Mouse (Mus musculus) intestine, embryonic 16.5 days (tissue): ENCODE results near the gene Zfp423. TPM values are rescaled to one million over a fixed set of nuclear protein-coding genes. Genes with fewer than 3 reads are reported as not detected.

Experiments
- ATAC-seq: fragments of 200-750 bp; cut with Nextera tagmentation; 2 replicates; pipeline ENCODE4 v1.8.0; 2017; ENCODE audit warnings: moderate TSS enrichment, moderate library complexity
- H3K27ac ChIP-seq: fragments of 300-500 bp; sonication (generic); 2 replicates; pipeline ENCODE4 v1.5.1; 2014; ENCODE audit warnings: mild to moderate bottlenecking, low read length
- H3K27me3 ChIP-seq: fragments of 300-500 bp; sonication (generic); replicated peaks from 2 replicates; pipeline ENCODE4 v1.6.1; 2014; ENCODE audit warnings: low read length, control low read depth, mixed read lengths; ENCODE audit not compliant: control insufficient read depth, insufficient read depth
- H3K36me3 ChIP-seq: fragments of 300-500 bp; sonication (generic); 2 replicates; pipeline ENCODE4 v1.6.1; 2014; ENCODE audit warnings: low read length, control low read depth; ENCODE audit not compliant: control insufficient read depth, insufficient read depth
- H3K4me1 ChIP-seq: fragments of 300-500 bp; sonication (generic); 2 replicates; pipeline ENCODE4 v1.6.1; 2014; ENCODE audit warnings: low read length, control low read depth, mixed read lengths; ENCODE audit not compliant: control insufficient read depth, insufficient read depth
- H3K4me2 ChIP-seq: fragments of 300-500 bp; sonication (generic); 2 replicates; pipeline ENCODE4 v1.6.1; 2014; ENCODE audit warnings: low read depth, low read length, control low read depth
- H3K4me3 ChIP-seq: fragments of 300-500 bp; sonication (generic); 2 replicates; pipeline ENCODE4 v1.5.1; 2014; ENCODE audit warnings: mild to moderate bottlenecking, low read length
- H3K9ac ChIP-seq: fragments of 300-500 bp; sonication (generic); 2 replicates; pipeline ENCODE4 v1.6.1; 2014; ENCODE audit warnings: low read depth, low read length
- H3K9me3 ChIP-seq: fragments of 300-500 bp; sonication (generic); 2 replicates; pipeline ENCODE4 v1.6.1; 2016; ENCODE audit warnings: low read length, control low read depth; ENCODE audit not compliant: control insufficient read depth
- WGBS: fragments of 180-500 bp; shearing (Covaris S2); extraction: QIAGEN DNeasy Blood & Tissue Kit; methylation state at CpG from one replicate; pipeline ENCODE4 v1.1.7; 2014; 5-methylcytosine and 5-hydroxymethylcytosine counted together
- polyA plus RNA-seq: library from polyadenylated mRNA; unstranded; fragments of >200 nt; fragmentation: Nextera tagmentation; extraction: Ambion mirVana; gene quantifications from 2 replicates; pipeline ENCODE4 v1.2.1, GENCODE M21; 2015

Zfp423 gene
- polyA plus RNA-seq, 1 experiment from 2014 or later: 2.4 TPM

GRCm38 (mm10) chr8:87701583-87701982 lies 257.8 kb downstream of the Zfp423 start:
- Histone ChIP-seq H3K4me1 (peaks cover 9% of the 10 kb centered on the region), H3K27me3 (no peaks in the 10 kb centered on the region), H3K4me2 (no peak overlapping the region), H3K4me3 (no peak overlapping the region), H3K27ac (no peak overlapping the region), H3K36me3 (no peaks in the 10 kb centered on the region), H3K9ac (no peak overlapping the region), H3K9me3 (no peaks in the 10 kb centered on the region)
- 63% methylated on average over 4 of the region's 4 CpGs for WGBS
- ATAC-seq: no peak

GRCm38 (mm10) chr8:87700321-87700720 lies 259.1 kb downstream of the Zfp423 start:
- H3K27ac ChIP-seq: no peak overlapping the region
- no peak overlapping the region for H3K9ac ChIP-seq
- H3K4me3 ChIP-seq: no peak overlapping the region
- ATAC-seq: no peak
- no peaks in the 10 kb centered on the region for H3K9me3 ChIP-seq
- 36% methylated on average over 12 of the region's 12 CpGs for WGBS
- H3K36me3 ChIP-seq: no peaks in the 10 kb centered on the region
- H3K27me3 ChIP-seq: no peaks in the 10 kb centered on the region
- no peak overlapping the region for H3K4me2 ChIP-seq
- H3K4me1 ChIP-seq: peaks cover 9% of the 10 kb centered on the region

- no peaks in the 10 kb centered on the region for H3K9me3 ChIP-seq
Measured at GRCm38 (mm10) chr8:87697127-87697526, 262.3 kb downstream of the Zfp423 start.

GRCm38 (mm10) chr8:87693741-87694140 lies 265.7 kb downstream of the Zfp423 start:
- H3K4me3 ChIP-seq: no peak overlapping the region
- H3K9ac ChIP-seq: no peak overlapping the region
- no peaks in the 10 kb centered on the region for H3K9me3 ChIP-seq
- H3K36me3 ChIP-seq: no peaks in the 10 kb centered on the region
- no peak overlapping the region for H3K4me2 ChIP-seq
- 70% methylated on average over 4 of the region's 4 CpGs for WGBS
- peaks cover 14% of the 10 kb centered on the region for H3K4me1 ChIP-seq
- H3K27me3 ChIP-seq: no peaks in the 10 kb centered on the region
- no peak for ATAC-seq
- no peak overlapping the region for H3K27ac ChIP-seq

More at GRCm38 (mm10) chr8:87697127-87697526, 262.3 kb downstream of the Zfp423 start:
- H3K27me3 ChIP-seq: no peaks in the 10 kb centered on the region
- no peak overlapping the region for H3K4me3 ChIP-seq
- H3K36me3 ChIP-seq: no peaks in the 10 kb centered on the region
- H3K4me1 ChIP-seq: peaks cover 5% of the 10 kb centered on the region; the same call in 1 of the 2 replicates
- ATAC-seq: no peak
- no peak overlapping the region for H3K4me2 ChIP-seq
- H3K27ac ChIP-seq: no peak overlapping the region
- 62% methylated on average over 9 of the region's 9 CpGs for WGBS
- H3K9ac ChIP-seq: no peak overlapping the region

GRCm38 (mm10) chr8:87690100-87691095 lies 269.0 kb downstream of the Zfp423 start:
- H3K4me1 ChIP-seq: peaks cover 24% of the 10 kb centered on the region
- H3K36me3 ChIP-seq: no peaks in the 10 kb centered on the region
- H3K9me3 ChIP-seq: no peaks in the 10 kb centered on the region
- no peaks in the 10 kb centered on the region for H3K27me3 ChIP-seq
- H3K4me3 ChIP-seq: 0 out of 2 replicates have a peak overlapping the region, but pooled peaks have one; percentile 13
- ATAC-seq: no peak
- WGBS: 22% methylated on average over 28 of the region's 28 CpGs
- no peak overlapping the region for H3K9ac ChIP-seq
- H3K4me2 ChIP-seq: 0 out of 2 replicates have a peak overlapping the region, but pooled peaks have one; percentile 19
- H3K27ac ChIP-seq: no peak overlapping the region

GRCm38 (mm10) chr8:87689192-87689591 lies 270.2 kb downstream of the Zfp423 start:
- H3K9ac ChIP-seq: no peak overlapping the region
- H3K4me1 ChIP-seq: peaks cover 24% of the 10 kb centered on the region
- 69% methylated on average over 6 of the region's 6 CpGs for WGBS
- no peaks in the 10 kb centered on the region for H3K36me3 ChIP-seq
- H3K9me3 ChIP-seq: no peaks in the 10 kb centered on the region
- no peak overlapping the region for H3K4me2 ChIP-seq
- H3K27ac ChIP-seq: no peak overlapping the region
- no peaks in the 10 kb centered on the region for H3K27me3 ChIP-seq
- H3K4me3 ChIP-seq: no peak overlapping the region
- ATAC-seq: no peak

- Histone ChIP-seq H3K4me1 (peaks cover 18% of the 10 kb centered on the region), H3K4me2 (no peak overlapping the region), H3K36me3 (no peaks in the 10 kb centered on the region), H3K27ac (no peak overlapping the region), H3K4me3 (no peak overlapping the region), H3K27me3 (no peaks in the 10 kb centered on the region), H3K9ac (no peak overlapping the region), H3K9me3 (no peaks in the 10 kb centered on the region)
- ATAC-seq: no peak
- 62% methylated on average over 4 of the region's 4 CpGs for WGBS
Measured at GRCm38 (mm10) chr8:87688348-87688747, 271.0 kb downstream of the Zfp423 start.

GRCm38 (mm10) chr8:87686986-87687698 lies 272.3 kb downstream of the Zfp423 start:
- Histone ChIP-seq H3K4me1 (peaks cover 18% of the 10 kb centered on the region), H3K9me3 (no peaks in the 10 kb centered on the region), H3K27ac (no peak overlapping the region), H3K4me2 (no peak overlapping the region), H3K36me3 (no peaks in the 10 kb centered on the region), H3K9ac (no peak overlapping the region), H3K27me3 (no peaks in the 10 kb centered on the region), H3K4me3 (no peak overlapping the region)
- no peak for ATAC-seq
- 72% methylated on average over 10 of the region's 10 CpGs for WGBS

- H3K4me2 ChIP-seq: no peak overlapping the region
- H3K27ac ChIP-seq: no peak overlapping the region
- H3K27me3 ChIP-seq: no peaks in the 10 kb centered on the region
- no peak for ATAC-seq
- H3K4me3 ChIP-seq: no peak overlapping the region
- no peak overlapping the region for H3K9ac ChIP-seq
- no peaks in the 10 kb centered on the region for H3K9me3 ChIP-seq
- WGBS: 72% methylated on average over 3 of the region's 3 CpGs
- H3K36me3 ChIP-seq: no peaks in the 10 kb centered on the region
- peaks cover 18% of the 10 kb centered on the region for H3K4me1 ChIP-seq
Measured at GRCm38 (mm10) chr8:87686026-87686425, 273.4 kb downstream of the Zfp423 start.
